Mouse (Mus musculus) ES-E14 (cell line): ENCODE measurements around the gene Rbx1. TPM values are rescaled to one million over a fixed set of nuclear protein-coding genes. Genes with fewer than 3 reads are reported as not detected.
A peak's percentile ranks its signal among the peaks of the same experiment; 100 is the strongest.

Experiments
- DNase-seq: peaks from one replicate; pipeline ENCODE4 v3.0.0-alpha.2; 2013; ENCODE audit warnings: low read depth, low spot score
- H3K27ac ChIP-seq: 2 replicates; pipeline ENCODE4 v1.5.1; 2012; ENCODE audit warnings: low read depth, mild to moderate bottlenecking, low read length, moderate library complexity, mixed read lengths; ENCODE audit not compliant: poor library complexity, insufficient read depth, severe bottlenecking
- H3K36me3 ChIP-seq: 2 replicates; pipeline ENCODE4 v1.6.1; 2012; ENCODE audit warnings: mild to moderate bottlenecking, low read length, moderate library complexity, mixed read lengths; ENCODE audit not compliant: control insufficient read depth, poor library complexity, insufficient read depth, severe bottlenecking
- H3K4me1 ChIP-seq, 2 experiments: fragments of 150-350 bp in 1 of 2; sonication (generic) in 1 of 2; 2 replicates each; pipeline ENCODE4 v1.6.1; 2012; ENCODE audit warnings: low read length in 2 of 2, mild to moderate bottlenecking in 1 of 2, mixed read lengths in 1 of 2; ENCODE audit not compliant: control insufficient read depth in 2 of 2, insufficient read depth in 2 of 2, poor library complexity in 1 of 2
- H3K4me3 ChIP-seq, 2 experiments: fragments of 150-350 bp in 1 of 2; sonication (generic) in 1 of 2; 2 replicates each; pipeline ENCODE4 v1.5.1; 2012; ENCODE audit warnings: low read length in 2 of 2, low read depth in 1 of 2, mild to moderate bottlenecking in 1 of 2, mixed read lengths in 1 of 2; ENCODE audit not compliant: insufficient read depth in 1 of 2, poor library complexity in 1 of 2, severe bottlenecking in 1 of 2
- H3K9ac ChIP-seq: 2 replicates; pipeline ENCODE4 v1.6.1; 2012; ENCODE audit warnings: low read depth, mild to moderate bottlenecking, low read length, mixed read lengths; ENCODE audit not compliant: poor library complexity, insufficient read depth, severe bottlenecking
- H3K9me3 ChIP-seq: fragments of 150-350 bp; sonication (generic); 2 replicates; pipeline ENCODE4 v1.6.1; 2012; ENCODE audit warnings: low read depth, mild to moderate bottlenecking, low read length; ENCODE audit not compliant: control insufficient read depth, insufficient read depth
- CHD2 ChIP-seq: IDR thresholded peaks from 2 replicates; pipeline ENCODE4 v1.6.1; 2014; ENCODE audit warnings: mild to moderate bottlenecking, low read depth, low read length, inconsistent platforms
- HCFC1 ChIP-seq: IDR thresholded peaks from 2 replicates; pipeline ENCODE4 v1.6.1; 2012; ENCODE audit warnings: low read length, inconsistent platforms, borderline replicate concordance; ENCODE audit not compliant: insufficient read depth
- MAFK ChIP-seq: IDR thresholded peaks from 2 replicates; pipeline ENCODE4 v1.6.1; 2014; ENCODE audit warnings: mild to moderate bottlenecking, low read depth, low read length, inconsistent platforms; ENCODE audit not compliant: insufficient read depth
- ZC3H11A ChIP-seq: IDR thresholded peaks from 2 replicates; pipeline ENCODE4 v1.6.1; 2012; ENCODE audit warnings: low read depth, mild to moderate bottlenecking, inconsistent platforms, low read length, borderline replicate concordance
- ZNF384 ChIP-seq: IDR thresholded peaks from 2 replicates; pipeline ENCODE4 v1.6.1; 2012; ENCODE audit warnings: low read depth, low read length, inconsistent platforms
- in situ Hi-C, 2 experiments: fragments of 600-800 bp; cut with MboI; formaldehyde crosslinking; loops; one replicate each; pipeline ENCODE4 v1.15.1; 2025; ENCODE audit warnings: low sequenced_read_pairs in 2 of 2, inconsistent platforms in 1 of 2; ENCODE audit not compliant: unreplicated experiment in 2 of 2
- total RNA-seq: library from RNA; depleted of rRNA; stranded (reverse); fragments of 300-350 nt; gene quantifications from 2 replicates; pipeline ENCODE4 v1.2.3, GENCODE M21; 2012

Gene Rbx1
- total RNA-seq, 1 experiment = 282 TPM

DNA sequence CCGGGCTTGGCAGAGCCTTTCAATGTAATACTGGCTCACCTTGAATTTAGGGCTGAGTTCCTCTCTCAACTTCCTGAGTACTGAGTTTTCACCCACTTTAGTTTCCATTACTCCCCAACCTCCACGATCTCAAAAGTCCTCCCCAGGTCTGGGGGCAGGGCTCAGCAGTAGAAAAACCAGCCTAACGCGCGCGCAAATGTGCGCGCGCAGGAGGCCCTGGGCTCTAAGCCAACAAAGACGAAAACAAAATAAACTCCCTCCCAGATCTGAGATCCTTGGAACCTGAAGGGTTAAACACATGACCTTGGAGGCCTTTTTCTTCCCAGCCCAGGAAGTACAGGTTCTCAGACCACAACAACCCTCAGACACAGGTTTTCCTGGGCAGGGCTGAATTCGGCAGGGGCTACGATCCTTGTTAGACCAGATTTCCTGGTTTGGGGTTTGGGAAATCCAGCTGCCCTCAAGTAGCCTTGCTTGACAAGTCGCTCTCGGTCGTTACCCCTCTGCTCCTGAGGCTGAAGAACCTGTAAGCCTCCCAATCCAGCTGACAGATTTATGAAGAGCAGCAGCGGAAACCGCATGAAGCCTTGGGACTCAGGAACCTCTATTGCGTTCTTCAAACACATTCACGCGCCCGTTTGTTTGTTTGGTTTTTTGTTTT, 45.6 kb downstream of the Rbx1 start:
- TF ChIP-seq CHD2 = no peak
- TF ChIP-seq ZC3H11A = no peak
- TF ChIP-seq ZNF384 = no peak
- TF ChIP-seq HCFC1 = no peak; the same call in 1 of the 2 replicates
- no peak for TF ChIP-seq MAFK
- Histone ChIP-seq H3K27ac (peak overlapping the region; percentile 86), H3K4me3 (peak overlapping the region; percentile 52 to 61), H3K36me3 (no peaks in the 10 kb centered on the region), H3K9me3 (no peaks in the 10 kb centered on the region), H3K9ac (peak overlapping the region; percentile 69; the same call in 1 of the 2 replicates), H3K4me1 (peaks cover 5 to 6% of the 10 kb centered on the region in 2 experiments; a peak in 3 of 4 replicates)
- in situ Hi-C loops = no loop called here
- DNase-seq = no peak

DNA sequence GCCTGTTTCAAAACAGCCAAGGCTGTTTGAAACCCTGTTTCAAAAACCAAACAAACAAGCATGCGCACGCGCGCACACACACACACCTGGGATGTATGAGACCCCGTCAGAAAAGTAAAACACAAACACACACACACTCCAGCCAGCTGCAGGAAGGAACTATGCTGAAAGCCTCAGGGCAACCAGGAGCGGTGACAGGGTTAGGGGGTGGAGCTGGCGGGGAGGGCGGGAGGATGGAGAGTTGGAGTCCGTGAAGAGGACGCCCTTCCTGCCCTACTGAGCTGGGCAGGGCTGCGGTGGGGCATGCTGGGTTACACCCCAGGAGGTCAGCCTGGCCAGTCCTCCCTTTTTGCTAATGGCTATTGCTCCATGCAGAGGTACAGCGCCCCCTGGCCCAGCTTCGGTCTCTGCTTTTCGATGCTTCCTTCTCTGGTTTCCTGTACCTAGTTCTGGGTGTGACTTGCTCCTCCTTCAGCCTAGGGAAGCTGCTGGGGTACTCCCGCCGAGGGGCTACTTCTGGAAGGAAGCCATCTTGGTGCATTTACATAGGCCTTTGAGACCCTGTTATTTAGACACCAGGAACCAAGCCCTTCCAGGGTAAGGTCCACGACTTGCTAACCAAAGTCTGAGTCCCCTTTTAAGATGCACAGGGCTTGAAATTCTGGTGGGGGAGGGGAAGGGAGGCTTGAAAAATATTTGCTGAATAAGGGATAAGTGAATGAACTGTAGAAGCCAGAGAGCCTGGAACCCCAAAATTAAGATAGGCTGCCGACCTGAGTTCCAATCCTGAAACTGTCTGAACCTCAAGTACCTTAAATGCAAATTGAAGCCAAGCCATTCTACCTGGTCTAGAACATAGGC, 48.2 kb downstream of the Rbx1 start:
- Histone ChIP-seq H3K9ac (peak overlapping the region; percentile 40; the same call in 1 of the 2 replicates), H3K4me3 (peak overlapping the region; percentile 7 to 8; a peak in 3 of 4 replicates), H3K4me1 (peaks cover 10% of the 10 kb centered on the region in 2 experiments; a peak in 3 of 4 replicates), H3K36me3 (no peaks in the 10 kb centered on the region), H3K9me3 (no peaks in the 10 kb centered on the region), H3K27ac (peak overlapping the region; percentile 87; the same call in 1 of the 2 replicates)
- peak; percentile 86 for DNase-seq
- in situ Hi-C loops = no loop called here
- no peak for TF ChIP-seq ZC3H11A
- peak; percentile 93 for TF ChIP-seq MAFK
- TF ChIP-seq HCFC1 = peak; percentile 46; the same call in 1 of the 2 replicates
- no peak for TF ChIP-seq ZNF384
- no peak for TF ChIP-seq CHD2

DNA sequence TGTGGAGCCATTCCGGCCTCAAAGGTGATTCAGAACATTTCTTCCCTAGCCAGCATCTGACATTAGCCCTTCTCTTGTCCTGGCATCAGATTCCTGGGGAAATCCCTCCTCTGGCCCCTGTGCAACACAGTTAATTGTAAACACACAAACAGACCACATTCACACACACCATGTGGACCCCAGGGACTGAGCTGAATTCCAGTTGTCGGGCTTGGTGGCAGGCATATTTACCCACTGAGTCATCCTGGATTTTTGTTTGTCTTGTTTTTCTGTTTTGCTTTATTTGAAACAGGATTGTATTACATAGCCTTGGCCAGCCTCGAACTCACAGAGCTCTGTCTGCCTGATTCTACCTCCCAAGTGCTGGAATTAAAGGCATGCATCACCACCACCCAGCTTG, 49.1 kb downstream of the Rbx1 start:
- H3K27ac ChIP-seq = peak overlapping the region; percentile 87
- peaks cover 10 to 14% of the 10 kb centered on the region in 2 experiments; a peak in 3 of 4 replicates for H3K4me1 ChIP-seq
- TF ChIP-seq CHD2 (no peak), HCFC1 (no peak), ZC3H11A (no peak), ZNF384 (no peak), MAFK (no peak)
- H3K4me3 ChIP-seq = 0 out of 4 replicates have a peak overlapping the region, but pooled peaks of 1 of the 2 experiments have one; percentile 8
- H3K9me3 ChIP-seq = no peaks in the 10 kb centered on the region
- no peak for DNase-seq
- H3K9ac ChIP-seq = peak overlapping the region; percentile 40
- no peaks in the 10 kb centered on the region for H3K36me3 ChIP-seq
- in situ Hi-C loops = no loop called here

DNA sequence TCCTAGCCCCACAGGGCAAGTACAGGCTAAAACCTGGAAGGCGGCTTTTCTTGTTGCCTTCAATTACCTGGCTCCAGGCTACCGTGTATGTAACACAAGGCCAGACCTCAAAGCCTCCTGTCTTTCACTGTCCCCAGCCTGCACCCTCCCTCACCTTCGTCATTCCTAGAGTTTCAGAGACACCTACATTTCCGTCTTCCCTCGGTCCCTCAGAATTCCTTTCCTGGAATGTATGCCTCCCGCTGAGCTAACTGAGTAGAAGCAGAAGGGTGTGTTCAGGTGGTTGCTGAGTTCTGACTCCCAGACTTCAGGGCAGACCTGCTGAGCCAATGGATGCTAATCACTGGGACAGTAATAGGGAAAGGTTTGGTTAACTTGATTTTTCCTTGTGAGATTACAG, 51.9 kb downstream of the Rbx1 start:
- peaks cover 8 to 19% of the 10 kb centered on the region in 2 experiments for H3K4me1 ChIP-seq
- H3K9me3 ChIP-seq = no peaks in the 10 kb centered on the region
- peak overlapping the region; percentile 98 for H3K27ac ChIP-seq
- no peak overlapping the region for H3K4me3 ChIP-seq
- DNase-seq = peak; percentile 83
- in situ Hi-C loops = no loop called here
- no peak for TF ChIP-seq ZNF384
- no peak for TF ChIP-seq MAFK
- no peak for TF ChIP-seq ZC3H11A
- no peak for TF ChIP-seq HCFC1
- TF ChIP-seq CHD2 = no peak
- peak overlapping the region; percentile 58 for H3K9ac ChIP-seq
- no peaks in the 10 kb centered on the region for H3K36me3 ChIP-seq
